Mouse (Mus musculus) layer of hippocampus, adult 2 months (tissue): ENCODE measurements around the gene Aldh1a2. TPM values are rescaled to one million over a fixed set of nuclear protein-coding genes. Genes with fewer than 3 reads are reported as not detected.

Experiments used
- DNase-seq, 2 experiments: peaks; one replicate each; pipeline ENCODE4 v3.0.0; 2022; ENCODE audit warnings: low spot score in 2 of 2
- H3K27ac ChIP-seq: fragments of 200-600 bp; 2 replicates; pipeline ENCODE4 v1.8.1; 2022
- H3K4me3 ChIP-seq: fragments of 200-600 bp; 2 replicates; pipeline ENCODE4 v1.8.1; 2022; ENCODE audit warnings: mild to moderate bottlenecking
- CTCF ChIP-seq: fragments of 200-600 bp; conservative IDR thresholded peaks from 2 replicates; pipeline ENCODE4 v1.8.1; 2022; ENCODE audit warnings: antibody characterized with exemption, mild to moderate bottlenecking, moderate library complexity
- total RNA-seq, 2 experiments: library from RNA; stranded (reverse); gene quantifications; 2 replicates each; pipeline ENCODE4 v1.2.3; 2021

Gene Aldh1a2
- total RNA-seq, 2 experiments from 2014 or later: 4.7 to 6.5 TPM

GRCm38 (mm10) chr9:71321436-71321835 lies 105.8 kb downstream of the Aldh1a2 start:
- Histone ChIP-seq H3K27ac (no peak overlapping the region), H3K4me3 (no peak overlapping the region)
- DNase-seq: no peak
- TF ChIP-seq CTCF: no peak

GRCm38 (mm10) chr9:71321871-71322270 lies 106.3 kb downstream of the Aldh1a2 start:
- no peak overlapping the region for H3K4me3 ChIP-seq
- DNase-seq: no peak
- no peak for TF ChIP-seq CTCF
- H3K27ac ChIP-seq: no peak overlapping the region

- TF ChIP-seq CTCF: no peak
- Histone ChIP-seq H3K4me3 (no peak overlapping the region), H3K27ac (no peak overlapping the region)
- DNase-seq: no peak
Measured at GRCm38 (mm10) chr9:71323303-71323952, 107.8 kb downstream of the Aldh1a2 start.

GRCm38 (mm10) chr9:71324060-71324459 lies 108.5 kb downstream of the Aldh1a2 start:
- Histone ChIP-seq H3K27ac (no peak overlapping the region), H3K4me3 (no peak overlapping the region)
- TF ChIP-seq CTCF: no peak
- DNase-seq: no peak

GRCm38 (mm10) chr9:71326261-71326660 lies 110.7 kb downstream of the Aldh1a2 start:
- no peak overlapping the region for H3K27ac ChIP-seq
- no peak overlapping the region for H3K4me3 ChIP-seq
- no peak for TF ChIP-seq CTCF
- DNase-seq: no peak

- H3K4me3 ChIP-seq: no peak overlapping the region
- no peak for DNase-seq
- no peak overlapping the region for H3K27ac ChIP-seq
- TF ChIP-seq CTCF: no peak
Measured at GRCm38 (mm10) chr9:71331661-71332060, 116.1 kb downstream of the Aldh1a2 start.

GRCm38 (mm10) chr9:71336674-71337073 lies 121.1 kb downstream of the Aldh1a2 start:
- DNase-seq: no peak
- TF ChIP-seq CTCF: no peak
- Histone ChIP-seq H3K27ac (no peak overlapping the region), H3K4me3 (no peak overlapping the region)

GRCm38 (mm10) chr9:71337425-71337824 lies 121.8 kb downstream of the Aldh1a2 start:
- no peak for TF ChIP-seq CTCF
- H3K4me3 ChIP-seq: no peak overlapping the region
- DNase-seq: no peak
- no peak overlapping the region for H3K27ac ChIP-seq

- no peak for DNase-seq
- Histone ChIP-seq H3K4me3 (no peak overlapping the region), H3K27ac (no peak overlapping the region)
- TF ChIP-seq CTCF: no peak
Measured at GRCm38 (mm10) chr9:71340116-71340515, 124.5 kb downstream of the Aldh1a2 start.

Other genes with a start within 250 kb of the Aldh1a2 start
- 1 to 10 TPM; 1.5 to 3.5 TPM for gene Aqp9, start 47.1 kb upstream of the Aldh1a2 start, total RNA-seq